Mouse (Mus musculus) heart, embryonic 11.5 days (tissue): Measurements from ENCODE around the gene Gm10128. TPM values are rescaled to one million over a fixed set of nuclear protein-coding genes. Genes with fewer than 3 reads are reported as not detected.
"Not testable (repeated sequence)": the region's sequence is repeated elsewhere in the genome, so short reads cannot be mapped to it uniquely, and the experiment has no call there.

Experiments
- ATAC-seq: fragments of 200-750 bp; cut with Nextera tagmentation; replicated peaks from 2 replicates; pipeline ENCODE4 v1.8.0; 2017; ENCODE audit warnings: moderate library complexity; ENCODE audit not compliant: insufficient number of reproducible peaks, low FRiP score, low TSS enrichment
- H3K27ac ChIP-seq: fragments of 300-500 bp; sonication (generic); 2 replicates; pipeline ENCODE4 v1.5.1; 2014; ENCODE audit warnings: mild to moderate bottlenecking, low read depth, low read length
- H3K27me3 ChIP-seq: fragments of 300-500 bp; sonication (generic); 2 replicates; pipeline ENCODE4 v1.6.1; 2014; ENCODE audit warnings: mild to moderate bottlenecking, low read length, mixed read lengths; ENCODE audit not compliant: control insufficient read depth, insufficient read depth
- H3K36me3 ChIP-seq: fragments of 300-500 bp; sonication (generic); 2 replicates; pipeline ENCODE4 v1.6.1; 2014; ENCODE audit warnings: mild to moderate bottlenecking, low read length, moderate library complexity, mixed read lengths; ENCODE audit not compliant: control insufficient read depth, insufficient read depth
- H3K4me1 ChIP-seq: fragments of 300-500 bp; sonication (generic); 2 replicates; pipeline ENCODE4 v1.6.1; 2014; ENCODE audit warnings: low read length; ENCODE audit not compliant: control insufficient read depth, insufficient read depth
- H3K4me2 ChIP-seq: fragments of 300-500 bp; sonication (generic); 2 replicates; pipeline ENCODE4 v1.6.1; 2014; ENCODE audit warnings: mild to moderate bottlenecking, moderate library complexity
- H3K4me3 ChIP-seq: fragments of 300-500 bp; sonication (generic); 2 replicates; pipeline ENCODE4 v1.5.1; 2014; ENCODE audit warnings: low read depth, low read length
- H3K9ac ChIP-seq: fragments of 300-500 bp; sonication (generic); 2 replicates; pipeline ENCODE4 v1.6.1; 2014; ENCODE audit warnings: mild to moderate bottlenecking, low read depth, low read length, moderate library complexity
- H3K9me3 ChIP-seq: fragments of 300-500 bp; sonication (generic); replicated peaks from 2 replicates; pipeline ENCODE4 v1.6.1; 2016; ENCODE audit warnings: low read length; ENCODE audit not compliant: control insufficient read depth
- WGBS: fragments of 180-500 bp; shearing (Covaris S2); extraction: QIAGEN DNeasy Blood & Tissue Kit; methylation state at CpG from one replicate; pipeline ENCODE4 v1.1.7; 2014; ENCODE audit not compliant: insufficient replicate concordance; 5-methylcytosine and 5-hydroxymethylcytosine counted together
- polyA plus RNA-seq: library from polyadenylated mRNA; unstranded; fragments of >200 nt; fragmentation: Nextera tagmentation; extraction: Ambion mirVana; gene quantifications from 2 replicates; pipeline ENCODE4 v1.2.1, GENCODE M21; 2014

Gm10128 gene
- not detected in 2 replicates for polyA plus RNA-seq

GRCm38 (mm10) chr14:7643872-7644271, at the start of gene Gm10128:
TSS of gene Gm10128 (minus strand) at chr14:7643972.
- ATAC-seq, H3K27me3 ChIP-seq, H3K4me3 ChIP-seq, H3K9ac ChIP-seq, H3K4me2 ChIP-seq, H3K4me1 ChIP-seq, H3K9me3 ChIP-seq, H3K36me3 ChIP-seq, H3K27ac ChIP-seq: not testable (repeated sequence)
- WGBS: no CpG with 5 or more reads among the region's 2 CpGs

DNA sequence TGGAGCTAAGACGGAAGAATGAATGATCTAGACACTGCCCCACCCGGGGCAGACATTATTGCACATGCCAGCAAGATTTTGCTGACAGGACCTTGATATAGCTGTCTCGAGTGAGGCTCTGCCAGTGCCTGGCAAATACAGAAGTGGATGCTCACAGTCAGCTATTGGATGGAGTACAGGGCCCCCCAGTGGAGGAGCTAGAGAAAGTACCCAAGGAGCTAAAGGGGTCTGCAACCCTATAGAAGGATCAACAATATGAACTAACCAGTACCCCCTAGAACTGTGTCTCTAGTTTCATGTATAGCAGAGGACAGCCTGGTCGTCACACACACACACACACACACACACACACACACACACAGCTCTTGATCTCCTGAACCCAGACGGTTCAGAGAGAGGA, 37.4 kb upstream of the Gm10128 start:
- WGBS: 61% methylated on average over 5 of the region's 5 CpGs
- ATAC-seq, H3K36me3 ChIP-seq, H3K4me2 ChIP-seq, H3K27me3 ChIP-seq, H3K4me3 ChIP-seq, H3K9ac ChIP-seq, H3K9me3 ChIP-seq, H3K27ac ChIP-seq, H3K4me1 ChIP-seq: not testable (repeated sequence)

DNA sequence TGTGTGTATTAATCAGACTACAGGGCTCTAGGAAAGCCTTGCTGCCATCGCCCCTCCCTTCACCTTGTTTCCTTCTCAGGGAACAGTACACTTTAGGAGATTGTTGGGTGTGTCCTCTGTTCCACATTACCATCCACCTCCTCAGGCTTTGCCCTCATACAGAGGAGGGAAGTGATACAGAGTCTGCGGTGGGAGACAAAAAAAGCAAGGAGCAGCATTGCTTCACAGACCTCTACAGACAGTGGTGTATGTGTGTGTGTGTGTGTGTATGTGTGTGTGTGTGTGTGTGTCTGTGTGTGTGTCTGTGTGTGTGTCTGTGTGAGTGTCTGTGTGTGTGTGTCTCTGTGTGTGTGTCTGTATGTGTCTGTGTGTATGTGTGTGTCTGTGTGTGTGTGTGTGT, 18.7 kb upstream of the Gm10128 start:
- H3K9me3 ChIP-seq, H3K4me1 ChIP-seq, ATAC-seq, H3K4me3 ChIP-seq, H3K27ac ChIP-seq, H3K9ac ChIP-seq, H3K36me3 ChIP-seq, H3K4me2 ChIP-seq, H3K27me3 ChIP-seq: not testable (repeated sequence)
- 76% methylated on average over 2 of the region's 2 CpGs for WGBS

DNA sequence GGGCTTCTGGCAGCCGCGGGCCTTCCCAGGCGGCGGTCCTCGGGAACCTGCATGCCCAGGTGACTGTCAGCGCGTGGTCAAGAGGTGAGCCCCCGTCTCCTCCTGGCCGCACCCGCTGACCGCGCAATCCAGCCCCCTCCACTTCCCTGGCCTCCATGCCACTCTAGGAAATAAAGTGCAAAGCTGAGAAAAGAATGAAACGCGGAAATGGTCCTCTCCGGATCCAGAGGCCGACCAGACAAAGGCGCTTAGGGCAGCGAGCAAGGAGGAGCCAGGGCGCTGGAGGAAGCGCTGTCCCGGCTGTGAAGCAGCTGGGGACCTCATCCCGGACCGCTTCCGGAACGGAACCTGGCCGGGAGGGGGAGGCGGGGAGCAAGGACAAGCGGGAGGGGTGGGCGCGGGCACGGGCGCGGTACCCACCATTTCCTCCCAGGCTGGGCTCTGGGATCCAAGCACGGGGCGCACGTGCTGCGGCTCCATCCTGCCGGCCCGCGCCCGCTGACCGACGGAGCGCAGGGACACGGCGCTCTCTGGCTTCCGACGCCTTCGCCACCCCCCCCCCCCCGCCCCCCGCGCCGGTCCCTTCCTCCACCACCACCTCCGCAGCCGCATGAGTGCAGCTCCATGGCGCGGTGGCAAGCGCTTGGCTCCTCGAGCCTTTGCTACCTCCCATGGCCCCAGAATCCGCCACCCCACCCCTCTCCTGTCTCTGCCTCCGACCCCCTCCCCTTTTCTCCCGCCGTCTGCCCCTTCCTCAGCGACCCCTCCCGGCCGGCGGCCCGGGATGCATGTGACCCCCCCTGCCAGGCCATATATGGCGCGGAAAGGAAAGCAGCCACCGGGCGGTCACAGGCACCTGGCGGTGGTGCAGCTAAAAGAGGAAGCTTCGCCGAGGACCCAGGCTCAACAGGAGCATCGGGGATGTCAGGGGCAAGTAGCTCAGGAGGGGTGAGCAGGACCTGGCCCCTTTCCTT, 14.6 kb upstream of the Gm10128 start:
- not testable (repeated sequence) for H3K4me1 ChIP-seq, ATAC-seq, H3K9me3 ChIP-seq, H3K9ac ChIP-seq, H3K27me3 ChIP-seq, H3K36me3 ChIP-seq, H3K27ac ChIP-seq
- 2% methylated on average over 18 of the region's 76 CpGs for WGBS
- Histone ChIP-seq H3K4me2 (peak overlapping the region; percentile 62), H3K4me3 (peak overlapping the region; percentile 28)

- not testable (repeated sequence) for H3K36me3 ChIP-seq, H3K27ac ChIP-seq, H3K9ac ChIP-seq, H3K9me3 ChIP-seq, H3K4me1 ChIP-seq, H3K4me2 ChIP-seq, H3K27me3 ChIP-seq, H3K4me3 ChIP-seq, ATAC-seq
- WGBS: 3% methylated on average over 7 of the region's 10 CpGs
These were observed 13.7 kb upstream of the Gm10128 start for GRCm38 (mm10) chr14:7657456-7657855.

DNA sequence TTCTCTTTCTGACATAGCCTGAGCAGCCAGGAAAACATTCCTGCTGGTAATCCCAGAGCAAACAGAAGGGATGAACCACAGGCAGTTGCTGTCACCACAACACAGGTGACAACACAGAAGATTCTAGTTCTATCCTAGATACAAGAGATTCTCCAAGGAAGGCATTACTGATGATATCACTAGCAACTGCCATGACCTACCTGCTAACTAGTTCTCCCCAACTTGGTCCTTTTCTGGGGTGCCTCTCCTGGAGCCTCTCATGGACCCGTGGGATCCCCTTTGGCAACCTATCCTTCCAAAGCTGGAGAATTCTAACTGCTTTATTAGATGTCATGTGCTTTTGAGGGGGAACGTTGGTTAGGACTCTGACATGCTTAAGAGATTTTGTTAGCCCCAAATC, 48.3 kb downstream of the Gm10128 start, which contains the start of gene Gm10338:
Gm10338 (minus strand) TSS at position 101 of the 400 bp plus-strand sequence.
- WGBS: no CpG with 5 or more reads among the region's 2 CpGs

More for the DNA sequence above, 48.3 kb downstream of the Gm10128 start, which contains the start of gene Gm10338:
- not testable (repeated sequence) for H3K27ac ChIP-seq, ATAC-seq, H3K9ac ChIP-seq, H3K4me1 ChIP-seq, H3K9me3 ChIP-seq, H3K36me3 ChIP-seq, H3K4me3 ChIP-seq, H3K27me3 ChIP-seq, H3K4me2 ChIP-seq

Other genes starting within 250 kb of the Gm10128 start
- gene Gm3755, start 193.1 kb downstream of the Gm10128 start, polyA plus RNA-seq: not detected in 2 replicates
- 1.7 and 3.4 TPM in 2 replicates for gene Gm3752, start 160.2 kb downstream of the Gm10128 start, polyA plus RNA-seq
- gene Gm3558, start 75.4 kb downstream of the Gm10128 start, polyA plus RNA-seq: 1.2 TPM in 1 of 2 replicates, not detected in the other
- gene Gm10338, start 48.4 kb downstream of the Gm10128 start, polyA plus RNA-seq: not detected in 2 replicates
- gene Gm26661, start 147.6 kb upstream of the Gm10128 start, polyA plus RNA-seq: not detected in 2 replicates
- gene Flnb, start 174.0 kb upstream of the Gm10128 start, polyA plus RNA-seq: 13.1 and 13.6 TPM in 2 replicates